Comparison of ENCODE assay signal across 25 mouse cellular contexts in the genomic region with DNA sequence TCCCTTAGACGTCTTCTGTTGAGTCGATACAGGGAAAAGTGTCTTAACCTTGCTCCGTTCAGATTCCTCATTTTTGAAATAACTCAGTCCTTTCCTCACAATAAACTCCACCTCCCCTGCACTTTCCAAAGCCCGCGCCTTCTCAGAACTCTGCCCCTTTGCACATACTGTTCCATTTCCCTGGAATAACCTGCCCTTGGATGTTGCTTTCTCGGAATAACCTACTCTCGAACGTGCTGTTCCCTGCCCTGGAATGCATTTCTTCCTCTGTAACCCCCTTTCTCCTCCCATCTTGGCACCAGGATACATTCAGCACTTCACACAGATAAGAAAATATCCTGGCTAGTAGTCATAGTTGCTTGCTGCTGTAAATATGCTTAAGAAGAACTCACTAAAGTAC. TPM values are rescaled to one million over a fixed set of nuclear protein-coding genes. Genes with fewer than 3 reads are reported as not detected.
A peak's percentile ranks its signal among the peaks of the same experiment; 100 is the strongest.
DNase-seq lines count a peak whose midpoint lies in the region; ATAC-seq and TF ChIP-seq lines count a peak whose summit lies in the region.
"Had no signal": no experiment of that assay in that cellular context is flagged by ENCODE, and none has a peak within 500 bp of the region (broad histone marks: within the 10 kb centered on the region; RNA-seq: fewer than 3 reads in every experiment).

No protein-coding gene starts in this region.

- 81% methylated on average over 8 of the region's 8 CpGs for WGBS in heart, embryonic 11.5 days (ENCODE audit: insufficient replicate concordance)
- 45% methylated on average over 8 of the region's 8 CpGs for WGBS in heart, postnatal 0 days

- peaks cover 3% of the 10 kb centered on the region; the same call in 1 of the 2 replicates for H3K4me1 ChIP-seq in heart, embryonic 11.5 days (ENCODE audit: control insufficient read depth, insufficient read depth, low read length)
- peaks cover 19% of the 10 kb centered on the region for H3K4me1 ChIP-seq in heart, postnatal 0 days (ENCODE audit: control insufficient read depth, insufficient read depth)

- peak; percentile 83 for TF ChIP-seq EP300 in heart, postnatal 0 days (IDR thresholded peaks at IDR 0.05; ENCODE audit: low read depth)

- no peak overlapping the region for H3K27ac ChIP-seq in heart, embryonic 11.5 days (ENCODE audit: low read depth, low read length)
- H3K27ac ChIP-seq in heart, postnatal 0 days (ENCODE audit: low read depth), result peak overlapping the region; percentile 63
- H3K27ac ChIP-seq: gastrocnemius, adult 2 months; hindbrain, embryonic 10.5 days; hindbrain, postnatal 0 days; kidney, embryonic 15.5 days; left cerebral cortex, adult 2 months; limb, embryonic 15.5 days; liver, embryonic 15.5 days; midbrain, embryonic 12.5 days; neural tube, embryonic 15.5 days had no signal

- H3K4me3 ChIP-seq in heart, embryonic 11.5 days (ENCODE audit: low read depth, low read length), result no peak overlapping the region
- H3K4me3 ChIP-seq in heart, postnatal 0 days (ENCODE audit: low read depth, low read length), result no peak overlapping the region
- H3K4me3 ChIP-seq: gastrocnemius, adult 2 months; hindbrain, embryonic 10.5 days; kidney, embryonic 15.5 days; left cerebral cortex, adult 2 months; limb, embryonic 15.5 days; liver, embryonic 15.5 days; midbrain, embryonic 12.5 days; neural tube, embryonic 15.5 days had no signal

- no peak overlapping the region for H3K9ac ChIP-seq in heart, embryonic 11.5 days (ENCODE audit: low read depth, low read length)
- H3K9ac ChIP-seq in heart, postnatal 0 days (replicated peaks; ENCODE audit: low read depth, low read length), result no peak overlapping the region
- H3K9ac ChIP-seq: kidney, embryonic 15.5 days; limb, embryonic 15.5 days; liver, embryonic 15.5 days; midbrain, embryonic 12.5 days; neural tube, embryonic 15.5 days had no signal

- ATAC-seq in heart, embryonic 11.5 days (replicated peaks; ENCODE audit: insufficient number of reproducible peaks, low FRiP score, low TSS enrichment), result no peak
- ATAC-seq in heart, postnatal 0 days (ENCODE audit: insufficient read depth, low read depth), result peak; percentile 86
- ATAC-seq: forebrain, embryonic 14.5 days; hindbrain, postnatal 0 days; intestine, embryonic 16.5 days had no signal

- H3K36me3 ChIP-seq in heart, embryonic 11.5 days (ENCODE audit: control insufficient read depth, insufficient read depth, low read length), result no peaks in the 10 kb centered on the region
- H3K36me3 ChIP-seq in heart, postnatal 0 days (replicated peaks; ENCODE audit: control insufficient read depth, insufficient read depth, low read length), result no peaks in the 10 kb centered on the region
- H3K36me3 ChIP-seq: limb, embryonic 15.5 days; liver, embryonic 15.5 days; neural tube, embryonic 15.5 days had no signal

- DNase-seq in heart, adult 18-20 months, result peak; percentile 60 to 74
- peak; percentile 8 for DNase-seq in lung, postnatal 10 days
- DNase-seq in lung, postnatal 4 days, result no peak
- peak; percentile 74 for DNase-seq in heart, postnatal 0 days (ENCODE audit: low spot score)
- DNase-seq in lung, postnatal 25 days (ENCODE audit: low spot score), result peak; percentile 33
- DNase-seq in MN1 (ENCODE audit: low spot score), result no peak
- DNase-seq in embryo, embryonic 10.5 days (ENCODE audit: low spot score), result no peak
- DNase-seq: adrenal gland, postnatal 25 days; cerebellum, adult 8-10 months; cerebellum, postnatal 36 days; gastrocnemius, adult 2 months; kidney, postnatal 4 days; layer of hippocampus, adult 9-11 months; thymus, postnatal 25 days had no signal

- no peaks in the 10 kb centered on the region for H3K27me3 ChIP-seq in heart, embryonic 11.5 days (ENCODE audit: control insufficient read depth, insufficient read depth, low read length)
- no peaks in the 10 kb centered on the region for H3K27me3 ChIP-seq in heart, postnatal 0 days (ENCODE audit: control insufficient read depth, insufficient read depth, low read length)
- H3K27me3 ChIP-seq: kidney, embryonic 15.5 days; limb, embryonic 15.5 days; midbrain, embryonic 12.5 days; neural tube, embryonic 15.5 days had no signal

- H3K4me2 ChIP-seq in heart, embryonic 11.5 days, result no peak overlapping the region
- 0 out of 2 replicates have a peak overlapping the region, but pooled peaks have one; percentile 3 for H3K4me2 ChIP-seq in heart, postnatal 0 days (ENCODE audit: low read depth, low read length)
- H3K4me2 ChIP-seq: kidney, embryonic 15.5 days; limb, embryonic 15.5 days; liver, embryonic 15.5 days; midbrain, embryonic 12.5 days; neural tube, embryonic 15.5 days had no signal

- no peak for TF ChIP-seq CTCF in heart, postnatal 0 days (IDR thresholded peaks at IDR 0.05; ENCODE audit: low read depth)

- no peaks in the 10 kb centered on the region for H3K9me3 ChIP-seq in heart, embryonic 11.5 days (replicated peaks; ENCODE audit: control insufficient read depth, low read length)
- no peaks in the 10 kb centered on the region for H3K9me3 ChIP-seq in heart, postnatal 0 days (replicated peaks; ENCODE audit: control insufficient read depth, low read length)
- H3K9me3 ChIP-seq: hindbrain, embryonic 10.5 days; kidney, embryonic 15.5 days; limb, embryonic 15.5 days; liver, embryonic 15.5 days; midbrain, embryonic 12.5 days; neural tube, embryonic 15.5 days had no signal

RNA-seq across cellular contexts. Expression of gene Igf2bp2, which starts 5.6 kb away (rescaled TPM):
- total RNA-seq in heart, adult 18-20 months (2021), result 1 to 10 TPM; 4.1 to 6.1 TPM
- polyA plus RNA-seq in heart, embryonic 11.5 days (2014; fragmentation: Nextera tagmentation; extraction: Ambion mirVana), result 102 and 108 TPM in 2 replicates
- total RNA-seq in heart, postnatal 0 days (2014; rRNA removed; ENCODE audit: low replicate concordance), result 26.3 and 48.1 TPM in 2 replicates
- 12.9 and 14.1 TPM in 2 replicates for polyA plus RNA-seq in heart, postnatal 0 days (2015; fragmentation: Nextera tagmentation; extraction: Ambion mirVana)

Comparison
In these comparisons a context has a peak if more than half of its experiments do, and no peak if none do; other contexts are left out.
1. DNase-seq: peak in heart, adult 18-20 months (2 of 2), lung, postnatal 10 days (single experiment), heart, postnatal 0 days (single experiment) and lung, postnatal 25 days (single experiment); none in lung, postnatal 4 days (0 of 2), MN1 (single experiment) and embryo, embryonic 10.5 days (single experiment).